Mouse (Mus musculus) hindbrain, embryonic 10.5 days (tissue): ENCODE results near the gene Fut1. TPM values are rescaled to one million over a fixed set of nuclear protein-coding genes. Genes with fewer than 3 reads are reported as not detected.

ENCODE experiments used
- DNase-seq: peaks from one replicate; pipeline ENCODE4 v3.0.0-alpha.2; 2017; ENCODE audit warnings: low spot score
- H3K27ac ChIP-seq: fragments of 300-500 bp; sonication (generic); 2 replicates; pipeline ENCODE4 v1.5.1; 2016; ENCODE audit warnings: mild to moderate bottlenecking, moderate library complexity
- H3K27me3 ChIP-seq: fragments of 300-500 bp; sonication (generic); 2 replicates; pipeline ENCODE4 v1.6.1; 2016; ENCODE audit warnings: mild to moderate bottlenecking; ENCODE audit not compliant: poor library complexity, insufficient read depth, severe bottlenecking
- H3K36me3 ChIP-seq: fragments of 300-500 bp; sonication (generic); 2 replicates; pipeline ENCODE4 v1.6.1; 2016; ENCODE audit warnings: mild to moderate bottlenecking, moderate library complexity
- H3K4me1 ChIP-seq: fragments of 300-500 bp; sonication (generic); replicated peaks from 2 replicates; pipeline ENCODE4 v1.6.1; 2016; ENCODE audit warnings: mild to moderate bottlenecking
- H3K4me3 ChIP-seq: fragments of 300-500 bp; sonication (generic); 2 replicates; pipeline ENCODE4 v1.5.1; 2016; ENCODE audit warnings: mild to moderate bottlenecking, moderate library complexity
- H3K9me3 ChIP-seq: fragments of 300-500 bp; sonication (generic); 2 replicates; pipeline ENCODE4 v1.6.1; 2016; ENCODE audit warnings: mild to moderate bottlenecking, moderate library complexity
- WGBS: fragments of 180-500 bp; shearing (Covaris S2); methylation state at CpG from one replicate; pipeline ENCODE4 v1.1.7; 2016; 5-methylcytosine and 5-hydroxymethylcytosine counted together
- polyA plus RNA-seq: library from polyadenylated mRNA; unstranded; fragments of >200 nt; fragmentation: Nextera tagmentation; extraction: Ambion mirVana; gene quantifications from 2 replicates; pipeline ENCODE4 v1.2.1, GENCODE M21; 2016

The Fut1 gene
- polyA plus RNA-seq, 1 experiment from 2014 or later: not detected

DNA sequence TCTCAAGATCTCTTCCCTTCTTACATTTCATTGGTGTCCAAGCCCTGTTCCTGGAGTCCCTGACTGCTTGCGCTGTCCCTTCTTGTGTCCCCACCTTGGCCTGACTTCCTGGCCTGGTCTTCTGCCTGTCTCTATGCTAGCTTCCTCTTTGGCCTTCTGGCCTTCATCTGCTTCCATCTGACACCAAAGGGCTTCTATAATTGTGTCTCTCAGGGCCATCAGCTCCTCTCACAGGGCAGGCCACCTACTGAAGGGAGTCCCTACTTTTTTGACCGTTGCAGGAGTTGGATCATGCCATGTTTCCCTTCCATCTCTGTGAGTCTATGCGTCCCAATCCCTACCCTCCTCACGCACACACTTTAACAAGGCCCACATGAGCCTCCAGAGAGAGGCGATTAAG lies 27.2 kb upstream of the Fut1 start:
- H3K27ac ChIP-seq: peak overlapping the region; percentile 71
- no peaks in the 10 kb centered on the region for H3K9me3 ChIP-seq
- peak overlapping the region; percentile 47; the same call in 1 of the 2 replicates for H3K4me3 ChIP-seq
- DNase-seq: no peak
- peaks cover 34% of the 10 kb centered on the region for H3K36me3 ChIP-seq
- 94% methylated on average over 5 of the region's 5 CpGs for WGBS
- no peaks in the 10 kb centered on the region for H3K27me3 ChIP-seq
- peaks cover 10% of the 10 kb centered on the region for H3K4me1 ChIP-seq

GRCm38 (mm10) chr7:45590874-45591273 lies 26.2 kb upstream of the Fut1 start:
- Histone ChIP-seq H3K27me3 (no peaks in the 10 kb centered on the region), H3K36me3 (peaks cover 24% of the 10 kb centered on the region), H3K4me3 (no peak overlapping the region), H3K9me3 (no peaks in the 10 kb centered on the region), H3K27ac (no peak overlapping the region), H3K4me1 (peaks cover 10% of the 10 kb centered on the region)
- 68% methylated on average over 3 of the region's 3 CpGs for WGBS
- DNase-seq: no peak

DNA sequence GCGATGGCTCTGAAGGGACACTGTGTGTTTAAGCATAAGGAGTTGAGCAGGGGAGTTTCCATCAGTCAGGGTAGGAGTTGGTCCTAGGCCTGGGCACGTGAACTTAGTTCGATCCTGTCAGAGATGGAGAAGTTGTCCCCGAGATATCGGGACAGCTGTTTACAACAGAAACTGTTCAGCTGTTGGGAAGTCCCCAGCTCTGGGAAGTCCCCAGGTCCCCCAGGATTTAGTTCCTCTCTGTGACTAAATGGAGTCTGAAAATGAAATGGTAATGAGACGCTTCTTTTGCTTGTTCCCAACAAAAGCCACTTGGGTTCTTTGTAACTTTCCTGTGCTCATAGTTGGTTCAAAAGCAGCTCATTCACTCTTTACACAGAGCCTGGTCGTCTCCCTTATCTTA lies 25.2 kb upstream of the Fut1 start:
- 82% methylated on average over 7 of the region's 7 CpGs for WGBS
- H3K27ac ChIP-seq: no peak overlapping the region
- peaks cover 10% of the 10 kb centered on the region for H3K4me1 ChIP-seq
- H3K36me3 ChIP-seq: peaks cover 14% of the 10 kb centered on the region
- DNase-seq: no peak
- no peak overlapping the region for H3K4me3 ChIP-seq
- no peaks in the 10 kb centered on the region for H3K27me3 ChIP-seq
- no peaks in the 10 kb centered on the region for H3K9me3 ChIP-seq

- Histone ChIP-seq H3K27ac (no peak overlapping the region), H3K4me3 (no peak overlapping the region), H3K27me3 (no peaks in the 10 kb centered on the region), H3K9me3 (no peaks in the 10 kb centered on the region), H3K4me1 (peaks cover 10% of the 10 kb centered on the region), H3K36me3 (peaks cover 2% of the 10 kb centered on the region; the same call in 1 of the 2 replicates)
- WGBS: 26% methylated on average over 10 of the region's 10 CpGs
- DNase-seq: peak; percentile 58
These were observed 23.8 kb upstream of the Fut1 start for GRCm38 (mm10) chr7:45593118-45593815.

DNA sequence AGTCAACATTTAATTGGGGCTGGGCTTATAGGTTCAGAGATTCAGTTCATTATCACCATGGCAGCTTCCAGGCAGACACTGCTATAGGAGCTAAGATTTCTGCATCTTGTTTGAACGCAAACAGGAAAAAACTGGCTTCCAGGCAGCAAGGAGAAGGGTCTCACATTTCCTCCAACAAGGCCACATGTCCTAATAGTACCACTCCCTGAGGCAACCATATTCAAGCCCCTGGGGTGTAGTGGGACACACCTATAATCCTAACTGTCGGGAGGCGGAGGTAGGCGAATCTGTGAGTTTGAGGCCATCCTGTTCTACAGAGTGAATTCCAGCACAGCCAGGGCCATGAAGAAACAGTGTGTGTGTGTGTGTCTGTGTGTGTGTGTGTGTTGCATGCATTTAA lies 21.9 kb upstream of the Fut1 start:
- H3K4me3 ChIP-seq: no peak overlapping the region
- no peak for DNase-seq
- no peak overlapping the region for H3K27ac ChIP-seq
- peaks cover 9% of the 10 kb centered on the region; the same call in 1 of the 2 replicates for H3K4me1 ChIP-seq
- no peaks in the 10 kb centered on the region for H3K27me3 ChIP-seq
- H3K36me3 ChIP-seq: no peaks in the 10 kb centered on the region
- WGBS: 85% methylated on average over 4 of the region's 4 CpGs
- no peaks in the 10 kb centered on the region for H3K9me3 ChIP-seq

GRCm38 (mm10) chr7:45596107-45596506 lies 21.0 kb upstream of the Fut1 start:
- 92% methylated on average over 1 of the region's 1 CpGs for WGBS
- peaks cover 9% of the 10 kb centered on the region; the same call in 1 of the 2 replicates for H3K4me1 ChIP-seq
- no peak overlapping the region for H3K27ac ChIP-seq
- H3K9me3 ChIP-seq: no peaks in the 10 kb centered on the region
- no peak for DNase-seq
- H3K4me3 ChIP-seq: no peak overlapping the region
- no peaks in the 10 kb centered on the region for H3K36me3 ChIP-seq
- no peaks in the 10 kb centered on the region for H3K27me3 ChIP-seq

GRCm38 (mm10) chr7:45597013-45597412 lies 20.1 kb upstream of the Fut1 start:
- Histone ChIP-seq H3K9me3 (no peaks in the 10 kb centered on the region), H3K36me3 (no peaks in the 10 kb centered on the region), H3K27ac (no peak overlapping the region), H3K4me1 (peaks cover 11% of the 10 kb centered on the region; the same call in 1 of the 2 replicates), H3K4me3 (no peak overlapping the region), H3K27me3 (no peaks in the 10 kb centered on the region)
- WGBS: 90% methylated on average over 5 of the region's 5 CpGs
- DNase-seq: no peak

- H3K4me1 ChIP-seq: peaks cover 11% of the 10 kb centered on the region; the same call in 1 of the 2 replicates
- H3K9me3 ChIP-seq: no peaks in the 10 kb centered on the region
- H3K27ac ChIP-seq: no peak overlapping the region
- H3K36me3 ChIP-seq: no peaks in the 10 kb centered on the region
- 88% methylated on average over 6 of the region's 6 CpGs for WGBS
- no peak overlapping the region for H3K4me3 ChIP-seq
- no peak for DNase-seq
- H3K27me3 ChIP-seq: no peaks in the 10 kb centered on the region
These were observed 19.6 kb upstream of the Fut1 start for GRCm38 (mm10) chr7:45597527-45597926.

DNA sequence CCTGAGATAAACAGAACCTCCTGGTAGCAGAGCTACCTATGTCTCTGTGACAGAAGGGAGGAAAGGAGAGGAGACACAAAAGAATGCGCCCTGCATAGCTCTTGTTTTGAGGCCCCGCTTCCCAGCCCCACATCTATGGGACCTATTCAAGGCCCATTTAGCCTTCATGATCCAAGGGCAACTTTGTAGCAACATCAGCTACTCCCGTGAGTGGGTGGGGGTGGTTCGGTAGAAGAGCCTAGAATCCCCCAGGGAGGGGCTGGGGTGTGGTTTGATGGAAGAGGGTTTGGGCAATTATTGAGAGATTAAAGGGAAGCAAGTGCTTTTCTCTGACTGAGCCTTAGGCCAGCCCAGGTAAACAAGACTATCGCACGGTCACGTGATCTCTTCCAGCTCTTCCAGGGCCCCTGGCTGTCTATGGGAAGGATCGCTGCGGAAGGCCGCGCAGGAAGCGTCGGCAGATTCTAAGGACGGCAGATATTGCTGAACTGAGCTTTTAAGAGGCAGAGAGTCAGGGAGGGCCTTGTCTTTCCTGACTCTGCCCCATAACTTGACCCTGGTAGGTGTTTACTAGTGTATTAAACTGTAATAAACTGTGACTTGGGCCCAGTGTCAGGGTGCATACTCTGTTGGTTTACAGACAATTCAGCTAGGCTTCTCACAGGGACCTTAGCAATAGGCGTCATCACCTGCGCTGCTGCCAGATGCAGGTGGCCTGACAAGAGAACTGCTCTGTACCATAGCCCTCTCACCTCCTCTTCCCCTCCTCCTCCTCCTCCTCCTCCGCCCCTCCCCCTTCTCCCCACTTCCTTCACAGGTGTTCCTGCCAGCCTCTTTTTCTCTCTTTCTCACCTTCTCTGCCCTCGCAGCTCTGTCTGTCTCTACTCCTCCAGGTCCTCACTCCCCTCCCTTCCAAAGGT lies 17.9 kb upstream of the Fut1 start:
- WGBS: 48% methylated on average over 18 of the region's 18 CpGs
- peaks cover 11% of the 10 kb centered on the region; the same call in 1 of the 2 replicates for H3K4me1 ChIP-seq
- no peak overlapping the region for H3K27ac ChIP-seq

GRCm38 (mm10) chr7:45605704-45606289 lies 11.3 kb upstream of the Fut1 start:
- Histone ChIP-seq H3K9me3 (no peaks in the 10 kb centered on the region), H3K27ac (no peak overlapping the region), H3K4me3 (no peak overlapping the region), H3K4me1 (0 out of 2 replicates have a peak, but pooled peaks cover 3% of the 10 kb centered on the region), H3K36me3 (no peaks in the 10 kb centered on the region), H3K27me3 (no peaks in the 10 kb centered on the region)
- no peak for DNase-seq
- 82% methylated on average over 9 of the region's 9 CpGs for WGBS

More for the DNA sequence above, 17.9 kb upstream of the Fut1 start:
- H3K36me3 ChIP-seq: no peaks in the 10 kb centered on the region
- DNase-seq: no peak
- H3K9me3 ChIP-seq: no peaks in the 10 kb centered on the region
- no peak overlapping the region for H3K4me3 ChIP-seq
- no peaks in the 10 kb centered on the region for H3K27me3 ChIP-seq

DNA sequence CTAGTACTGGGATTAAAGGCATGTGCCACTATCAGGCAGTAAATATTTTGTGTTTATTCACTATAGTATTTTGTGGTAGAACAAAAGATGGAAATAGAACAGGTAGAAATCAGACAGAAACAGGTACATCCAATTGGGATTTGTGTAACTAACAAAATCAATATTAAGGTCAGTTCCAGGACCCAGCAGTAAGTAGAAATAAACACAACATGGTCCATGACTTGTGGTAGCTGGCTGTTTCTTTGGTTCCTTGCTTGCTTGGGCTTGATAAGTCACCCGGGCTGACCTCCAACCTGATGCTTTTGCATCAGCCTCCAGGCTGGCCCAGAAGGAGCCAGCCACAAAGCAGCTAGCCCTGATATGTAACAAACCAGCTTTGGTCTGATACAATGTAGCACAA lies 7.6 kb upstream of the Fut1 start:
- DNase-seq: no peak
- H3K36me3 ChIP-seq: no peaks in the 10 kb centered on the region
- H3K4me1 ChIP-seq: no peaks in the 10 kb centered on the region
- 0 out of 2 replicates have a peak, but pooled peaks cover under 1% of the 10 kb centered on the region for H3K27me3 ChIP-seq
- no peak overlapping the region for H3K27ac ChIP-seq
- H3K4me3 ChIP-seq: no peak overlapping the region
- WGBS: 89% methylated on average over 1 of the region's 1 CpGs
- H3K9me3 ChIP-seq: no peaks in the 10 kb centered on the region

DNA sequence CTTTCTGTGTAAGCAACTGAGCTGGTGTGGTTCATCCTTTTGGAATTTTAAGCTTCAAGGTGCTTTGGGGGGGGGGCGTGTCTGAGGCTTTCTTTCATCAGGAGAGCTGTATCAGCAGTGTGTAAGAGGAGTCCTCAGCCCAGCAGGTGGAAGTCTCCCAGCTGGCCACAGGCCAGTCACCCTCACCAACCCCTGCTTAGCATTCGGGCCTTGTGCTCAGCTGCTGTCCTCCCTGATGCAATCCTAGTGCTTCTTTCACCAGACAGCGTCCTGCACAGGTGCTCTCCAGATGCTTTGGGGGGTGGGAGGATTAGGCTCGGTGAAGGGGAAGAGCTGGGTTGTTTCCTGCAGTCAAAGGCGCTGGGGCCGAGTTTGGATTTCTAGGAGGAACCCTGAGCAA lies 812 bp upstream of the Fut1 start:
- WGBS: 23% methylated on average over 6 of the region's 6 CpGs
- H3K4me1 ChIP-seq: peaks cover 26% of the 10 kb centered on the region
- DNase-seq: no peak
- peaks cover 62% of the 10 kb centered on the region for H3K27me3 ChIP-seq
- no peaks in the 10 kb centered on the region for H3K36me3 ChIP-seq
- H3K4me3 ChIP-seq: no peak overlapping the region
- H3K9me3 ChIP-seq: no peaks in the 10 kb centered on the region
- H3K27ac ChIP-seq: 0 out of 2 replicates have a peak overlapping the region, but pooled peaks have one; percentile 29
